Mouse (Mus musculus): ENCODE measurements around the gene Pram1.

- no peak for TF ChIP-seq CTCF (IDR thresholded peaks at IDR 0.05; ENCODE audit: extremely low read depth, insufficient read depth, low read length)
- TF ChIP-seq POLR2A (IDR thresholded peaks at IDR 0.05; ENCODE audit: extremely low read depth, insufficient read depth, low read length) = no peak
Measured at GRCm38 (mm10) chr17:33637038-33637437, 818 bp upstream of the Pram1 start.
